Mouse (Mus musculus) adrenal gland, postnatal 4 days (tissue): ENCODE measurements at regions not wholly inside any gene's neighbourhood (a gene's known extent, or its start where the extent isn't known, plus 50 kb on each side); places are given as distances from the start of the nearest gene placed in this dataset.
"Not testable (repeated sequence)": the region's sequence is repeated elsewhere in the genome, so short reads cannot be mapped to it uniquely, and the experiment has no call there.

ENCODE experiments used
- DNase-seq, 2 experiments: peaks; one replicate each; pipeline ENCODE4 v3.0.0; 2021 to 2022; ENCODE audit warnings: low spot score in 2 of 2, mixed read lengths in 2 of 2

DNA sequence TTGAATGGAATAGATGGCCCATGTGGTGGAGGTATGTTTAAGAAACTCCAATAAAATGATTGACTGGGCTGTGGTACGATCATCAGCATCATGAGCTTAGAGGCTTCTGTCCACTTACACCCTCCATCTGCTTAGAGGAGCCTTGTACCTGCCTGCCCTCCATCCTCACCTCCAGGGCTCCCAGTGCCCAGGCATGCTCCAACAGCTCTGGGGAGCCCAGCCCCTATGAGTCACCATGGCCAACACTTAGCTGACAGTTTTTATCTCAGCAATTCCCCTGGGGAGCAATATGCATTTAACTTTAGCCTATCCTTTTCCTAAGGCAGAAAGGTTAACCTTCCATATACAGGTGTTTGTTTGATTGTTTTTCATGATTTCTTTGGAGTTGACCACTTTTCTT lies 174.3 kb upstream of the Plxna2 start:
- no peak for DNase-seq

DNA sequence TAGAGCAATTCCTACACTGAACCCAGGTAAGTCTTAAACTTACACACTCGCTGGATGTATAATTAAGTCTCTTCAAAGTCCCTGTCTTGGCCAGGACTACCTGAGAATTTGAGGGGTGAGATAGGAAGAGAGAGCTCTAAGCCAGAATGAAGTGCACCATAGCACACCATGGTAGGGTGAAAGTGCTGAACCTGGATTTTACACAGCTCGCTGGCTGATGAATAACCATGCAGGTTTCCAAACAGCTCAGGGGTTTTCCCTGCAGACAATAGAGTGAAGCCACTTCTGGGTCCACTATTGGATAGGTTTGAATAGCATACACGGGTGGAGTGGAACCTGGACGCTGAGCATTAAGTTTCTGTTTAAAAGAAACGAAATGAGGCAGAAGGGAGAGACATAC lies 180.7 kb upstream of the Plxna2 start:
- DNase-seq: no peak

DNA sequence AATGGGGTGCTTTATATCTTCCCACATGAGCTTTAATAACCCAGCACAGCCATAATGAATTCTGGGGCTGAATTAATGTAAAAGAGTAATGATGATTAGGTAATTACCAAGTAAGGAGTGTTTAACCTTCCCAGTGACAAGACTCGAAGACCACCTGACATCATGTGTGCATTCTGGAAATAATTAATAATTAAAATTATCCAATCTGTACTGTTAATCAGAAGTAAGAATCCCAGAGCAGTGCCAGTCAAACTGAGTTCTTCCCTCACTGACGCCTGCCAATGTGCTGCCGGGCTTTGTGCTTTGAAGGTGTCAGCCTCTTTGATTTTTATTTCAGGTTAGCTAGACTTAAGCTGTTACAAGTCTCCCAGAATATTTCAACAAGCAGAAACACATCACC lies 183.0 kb upstream of the Plxna2 start:
- DNase-seq: no peak

GRCm38 (mm10) chr1:194428586-194428985 lies 189.4 kb upstream of the Plxna2 start:
- no peak for DNase-seq

- no peak for DNase-seq
Observed at GRCm38 (mm10) chr1:194426293-194426692, 191.7 kb upstream of the Plxna2 start.

GRCm38 (mm10) chr1:194424201-194424600 lies 193.8 kb upstream of the Plxna2 start:
- DNase-seq: no peak

DNA sequence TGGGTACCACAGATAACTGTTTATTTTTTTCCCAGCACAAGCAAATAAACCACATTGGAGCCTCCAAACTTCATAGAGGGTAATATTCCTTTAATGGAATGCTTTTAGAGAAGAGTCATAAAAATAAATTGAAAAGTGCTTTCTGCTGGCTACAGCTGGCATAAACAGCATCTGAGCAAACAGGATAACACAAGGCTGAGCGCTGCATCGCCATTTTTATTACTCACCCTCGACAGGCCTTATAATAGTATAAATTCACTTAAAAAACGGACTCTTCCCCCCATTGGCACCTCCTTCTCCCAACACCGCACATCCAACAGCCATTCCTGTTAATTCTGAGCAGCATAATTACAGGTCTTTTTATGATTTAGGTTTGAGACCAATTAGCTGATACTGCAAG lies 205.8 kb upstream of the Plxna2 start:
- no peak for DNase-seq

- no peak for DNase-seq
Observed at GRCm38 (mm10) chr1:194411788-194412187, 206.2 kb upstream of the Plxna2 start.

- peak in 1 of 2 experiments; percentile 4 for DNase-seq
Observed at GRCm38 (mm10) chr1:194399281-194399680, 218.7 kb upstream of the Plxna2 start.

DNA sequence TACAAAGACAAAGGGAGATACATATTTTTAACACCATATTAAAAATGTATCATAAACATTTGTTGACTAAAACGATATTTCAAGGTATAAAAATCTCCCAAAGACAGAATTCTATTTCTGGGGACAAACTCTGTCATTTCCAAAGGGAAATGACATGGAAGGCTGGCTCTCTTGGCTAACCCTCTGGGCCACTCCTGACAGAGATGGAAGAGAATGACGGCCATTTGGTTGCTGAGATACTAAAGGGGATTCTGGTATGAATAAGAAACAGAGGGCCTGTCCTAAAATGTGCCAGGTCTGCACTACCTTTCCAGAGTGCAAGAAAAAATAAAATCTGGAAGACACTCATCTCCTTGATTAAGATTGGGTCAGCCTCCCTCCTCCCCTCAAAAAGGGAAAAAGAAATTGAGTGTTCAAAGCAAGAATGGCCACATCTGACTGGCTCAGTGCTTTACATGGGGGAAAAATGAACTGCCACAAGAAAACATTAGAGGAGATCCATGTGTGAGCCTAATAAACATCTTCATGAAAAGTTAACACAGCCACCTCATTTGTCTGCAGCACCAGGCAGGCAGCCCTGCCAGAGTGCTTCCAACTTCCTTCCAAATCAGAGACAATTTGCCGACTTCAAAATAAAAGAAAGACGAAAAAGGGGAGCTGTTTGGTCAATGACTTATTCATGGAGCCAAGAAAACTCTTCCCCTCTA lies 221.1 kb upstream of the Plxna2 start:
- DNase-seq: no peak

DNA sequence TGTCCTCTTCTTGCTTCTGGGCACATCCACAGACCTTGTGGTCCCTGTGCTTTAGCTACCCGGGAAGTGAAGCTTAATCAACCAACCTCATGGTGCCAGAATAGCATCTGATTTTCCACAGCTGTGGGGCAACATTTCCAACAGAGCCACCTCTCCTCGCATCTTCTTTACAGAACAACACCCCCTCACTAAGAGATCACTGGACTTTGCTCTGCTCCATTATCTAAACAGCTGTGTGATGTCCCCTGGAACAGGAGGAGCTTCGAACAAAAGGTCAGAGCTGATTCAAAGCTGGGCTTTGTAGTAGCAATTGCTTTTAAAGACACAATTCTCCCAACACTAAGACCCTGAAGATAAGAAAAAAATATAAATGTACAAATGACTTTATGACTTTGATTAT lies 224.3 kb upstream of the Plxna2 start:
- DNase-seq: no peak

GRCm38 (mm10) chr1:194390202-194390601 lies 227.8 kb upstream of the Plxna2 start:
- DNase-seq: no peak

GRCm38 (mm10) chr1:194378135-194378534 lies 239.9 kb upstream of the Plxna2 start:
- no peak for DNase-seq

DNA sequence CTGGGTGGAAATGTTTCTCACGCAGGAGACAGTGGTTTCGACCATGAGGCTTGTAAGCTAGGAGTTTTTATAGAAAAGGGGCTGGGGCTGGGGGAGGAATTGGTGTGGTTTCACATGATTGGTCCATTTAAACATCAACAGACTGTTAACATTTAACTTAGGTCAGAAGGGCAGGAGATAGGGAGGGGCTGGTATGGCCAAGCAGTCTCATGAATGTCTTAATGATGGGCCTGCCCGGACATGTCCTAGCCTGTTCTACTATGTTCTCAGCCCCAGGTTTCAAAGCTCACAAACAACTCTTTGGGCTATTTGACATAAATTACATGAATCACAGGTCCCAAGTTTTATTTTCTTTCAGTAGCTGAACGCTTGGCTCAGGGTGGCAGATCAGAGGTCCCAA lies 244.5 kb upstream of the Plxna2 start:
- DNase-seq: not testable (repeated sequence)

DNA sequence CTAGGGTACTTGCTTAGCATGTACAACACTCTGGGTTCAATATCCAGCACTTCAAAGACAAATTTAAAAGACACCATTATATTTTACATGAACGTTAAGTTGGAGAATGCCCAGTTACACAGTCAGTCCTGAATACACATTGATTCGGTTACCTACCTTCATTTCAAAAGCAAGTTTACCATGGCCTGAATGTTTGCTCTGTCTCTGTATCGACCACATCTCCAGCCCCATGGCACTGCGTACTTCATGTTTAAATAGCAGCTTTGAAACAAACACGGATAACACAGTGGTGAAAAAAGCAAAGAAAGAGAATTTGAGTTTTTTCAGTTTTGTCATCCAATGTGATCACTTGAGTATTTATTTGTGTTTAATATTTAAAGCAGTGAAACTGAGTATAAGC lies 254.1 kb upstream of the Plxna2 start:
- DNase-seq: no peak

GRCm38 (mm10) chr1:194363129-194363768 lies 254.8 kb upstream of the Plxna2 start:
- DNase-seq: no peak

DNA sequence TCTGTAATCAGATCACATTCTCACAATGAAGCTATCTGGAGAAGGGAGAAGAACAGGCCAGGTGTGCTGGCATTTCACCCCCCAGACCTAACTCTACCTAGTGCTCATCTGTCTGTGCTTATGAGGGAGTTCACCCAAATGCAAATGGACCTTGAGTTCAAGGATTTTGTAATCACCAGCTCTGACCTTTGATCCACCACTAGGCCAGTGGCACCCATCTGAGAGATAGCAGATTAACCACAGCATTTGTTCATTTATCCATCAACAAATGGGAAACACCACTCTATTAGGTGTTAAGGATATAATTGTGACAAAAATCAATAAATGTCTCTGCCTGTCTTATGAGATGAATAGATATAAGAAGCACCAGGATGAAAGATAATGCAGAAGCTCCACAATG lies 255.7 kb upstream of the Plxna2 start:
- DNase-seq: no peak

GRCm38 (mm10) chr1:194361316-194361715 lies 256.7 kb upstream of the Plxna2 start:
- no peak for DNase-seq

DNA sequence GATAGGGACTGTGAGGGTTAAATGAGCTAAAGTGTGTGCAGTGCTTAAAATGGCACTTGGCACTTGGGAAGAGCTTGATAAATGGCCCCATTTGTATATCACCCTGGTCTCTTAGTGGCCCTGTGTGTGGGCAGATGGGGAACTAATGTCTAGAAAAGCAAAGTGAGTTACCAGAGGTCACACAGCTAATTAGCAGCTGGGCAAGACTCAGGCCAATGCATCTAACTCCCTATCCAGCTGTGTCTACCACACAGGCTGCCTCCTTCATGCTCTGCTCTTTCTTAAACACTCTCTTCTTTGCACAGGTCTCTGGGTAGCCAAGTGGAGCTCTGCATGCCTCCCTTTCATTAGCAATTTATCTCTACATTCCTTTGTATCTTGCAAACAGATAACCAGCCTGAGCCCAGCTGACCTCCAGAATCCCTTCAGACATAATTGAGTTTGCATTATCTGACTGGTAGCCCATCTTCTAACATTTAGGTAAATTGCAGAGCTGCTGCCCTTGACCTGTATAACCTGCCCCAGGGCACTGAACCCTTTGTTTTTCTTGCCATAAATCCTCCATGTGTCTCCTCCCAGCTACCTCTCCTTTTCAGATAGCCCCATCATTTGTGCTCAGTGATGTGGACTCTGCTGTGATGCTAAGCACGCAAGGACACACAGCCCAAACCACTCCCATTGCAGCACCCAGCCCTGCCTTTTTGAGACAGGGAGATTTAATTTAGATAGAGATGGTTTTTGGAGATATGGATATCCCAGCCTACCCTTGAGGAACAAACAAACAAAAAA lies 263.5 kb upstream of the Plxna2 start:
- no peak for DNase-seq

GRCm38 (mm10) chr1:194345304-194346033 lies 272.5 kb upstream of the Plxna2 start:
- no peak for DNase-seq

GRCm38 (mm10) chr1:194342568-194342967 lies 275.4 kb upstream of the Plxna2 start:
- no peak for DNase-seq

DNA sequence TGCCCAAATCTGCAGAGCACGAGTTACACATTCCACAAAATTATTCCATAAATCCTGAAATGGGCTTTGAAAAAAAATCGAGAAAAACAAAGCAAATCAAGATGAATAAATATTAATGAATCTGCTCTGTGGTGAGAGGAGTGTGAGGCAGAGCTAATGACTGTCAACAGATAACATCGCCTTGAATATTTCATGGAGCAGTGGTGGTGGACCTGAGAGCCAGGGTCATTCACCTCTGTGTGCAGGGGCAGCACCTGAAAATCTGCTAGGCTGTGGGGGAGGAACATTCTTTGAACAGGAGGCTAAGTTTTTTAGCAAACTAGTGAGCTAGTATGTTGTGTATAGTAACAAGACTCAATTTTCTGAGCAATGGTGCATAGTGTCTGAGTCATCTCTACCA lies 276.3 kb upstream of the Plxna2 start:
- DNase-seq: no peak
